In genomic region chr13:114090786-114091185, GRCm38 (mm10) we compare ENCODE assay signal across 18 mouse cellular contexts.
"Had no signal": no experiment of that assay in that cellular context is flagged by ENCODE, and none has a peak within 500 bp of the region (broad histone marks: within the 10 kb centered on the region; RNA-seq: fewer than 3 reads in every experiment).

No protein-coding gene starts in this region.

- H3K27me3 ChIP-seq: liver, embryonic 15.5 days; lung, embryonic 15.5 days; megakaryocyte, embryonic 14.5 days; midbrain, embryonic 12.5 days; midbrain, embryonic 15.5 days; neural tube, embryonic 12.5 days had no signal

- H3K4me3 ChIP-seq: liver, embryonic 15.5 days; lung, embryonic 15.5 days; megakaryocyte, embryonic 14.5 days; midbrain, embryonic 12.5 days; midbrain, embryonic 15.5 days; neural tube, embryonic 12.5 days had no signal

- H3K9me3 ChIP-seq: liver, embryonic 15.5 days; lung, embryonic 15.5 days; midbrain, embryonic 12.5 days; midbrain, embryonic 15.5 days; neural tube, embryonic 12.5 days had no signal

- H3K4me2 ChIP-seq: liver, embryonic 15.5 days; lung, embryonic 15.5 days; midbrain, embryonic 12.5 days; midbrain, embryonic 15.5 days; neural tube, embryonic 12.5 days had no signal

- DNase-seq: liver, postnatal 0 days; lung, adult 2 months; lung, postnatal 14 days; lung, postnatal 36 days; right cerebral cortex, postnatal 25 days; right cerebral cortex, postnatal 4 days; spleen, adult 18-20 months; thymus, adult 18-20 months; thymus, postnatal 14 days; thymus, postnatal 36 days had no signal

- H3K9ac ChIP-seq: liver, embryonic 15.5 days; liver, postnatal 0 days; lung, embryonic 15.5 days; midbrain, embryonic 12.5 days; midbrain, embryonic 15.5 days; neural tube, embryonic 12.5 days had no signal

- H3K4me1 ChIP-seq: megakaryocyte, embryonic 14.5 days; midbrain, embryonic 15.5 days; neural tube, embryonic 12.5 days had no signal

- ATAC-seq: liver, postnatal 0 days; lung, postnatal 0 days; midbrain, embryonic 15.5 days had no signal

- H3K27ac ChIP-seq: liver, embryonic 15.5 days; lung, embryonic 15.5 days; macrophage; midbrain, embryonic 12.5 days; midbrain, embryonic 15.5 days; neural tube, embryonic 12.5 days had no signal

- H3K36me3 ChIP-seq: liver, embryonic 15.5 days; lung, embryonic 15.5 days; midbrain, embryonic 12.5 days; midbrain, embryonic 15.5 days; neural tube, embryonic 12.5 days had no signal
